Mouse (Mus musculus): ENCODE measurements at regions not wholly inside any gene's neighbourhood (a gene's known extent, or its start where the extent isn't known, plus 50 kb on each side); places are given as distances from the start of the nearest gene placed in this dataset.
A peak's percentile ranks its signal among the peaks of the same experiment; 100 is the strongest.

DNA sequence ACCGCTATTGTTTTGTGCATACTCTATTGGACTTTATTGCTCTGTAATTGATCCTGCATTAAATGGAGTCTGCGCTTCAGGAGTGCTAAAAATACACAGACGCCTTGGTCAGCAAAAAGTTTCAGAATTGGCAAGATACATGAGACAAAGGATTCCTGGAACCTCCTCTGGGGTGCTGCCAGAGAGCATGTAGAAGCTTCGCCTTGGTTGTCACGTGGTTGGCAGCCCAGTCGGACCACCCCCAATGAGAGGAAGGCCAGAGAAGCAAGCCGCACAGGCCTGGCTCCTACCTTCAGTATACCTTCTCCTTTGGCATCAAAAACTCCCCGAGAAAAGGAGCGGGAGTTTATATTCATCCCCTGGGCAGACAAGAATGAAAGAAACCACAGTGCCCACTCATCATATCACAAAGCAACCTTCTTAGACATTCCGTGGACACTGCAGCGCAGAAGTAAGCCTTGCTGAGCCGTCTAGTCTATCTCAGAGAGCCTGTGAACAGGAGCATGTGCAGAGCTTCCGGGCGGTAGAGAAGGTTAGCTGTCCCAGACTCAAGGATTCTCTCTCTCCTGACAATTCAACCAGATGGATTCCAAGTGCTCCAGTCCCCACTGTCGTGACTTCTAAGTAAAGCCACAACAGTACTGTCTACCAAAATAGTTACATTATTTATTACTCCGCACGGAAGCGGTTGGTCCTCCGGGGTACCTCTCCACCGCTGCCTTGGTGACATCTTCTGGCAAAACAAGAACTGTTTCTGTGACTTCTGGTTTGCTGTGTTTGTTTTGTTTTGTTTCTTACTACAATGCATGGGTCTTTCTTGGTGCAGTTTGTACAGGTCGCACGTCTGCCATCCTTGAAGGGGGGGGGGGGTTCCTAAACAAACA lies 85.6 kb upstream of the Myo10 start:
- peak; percentile 34 to 48 for DNase-seq

DNA sequence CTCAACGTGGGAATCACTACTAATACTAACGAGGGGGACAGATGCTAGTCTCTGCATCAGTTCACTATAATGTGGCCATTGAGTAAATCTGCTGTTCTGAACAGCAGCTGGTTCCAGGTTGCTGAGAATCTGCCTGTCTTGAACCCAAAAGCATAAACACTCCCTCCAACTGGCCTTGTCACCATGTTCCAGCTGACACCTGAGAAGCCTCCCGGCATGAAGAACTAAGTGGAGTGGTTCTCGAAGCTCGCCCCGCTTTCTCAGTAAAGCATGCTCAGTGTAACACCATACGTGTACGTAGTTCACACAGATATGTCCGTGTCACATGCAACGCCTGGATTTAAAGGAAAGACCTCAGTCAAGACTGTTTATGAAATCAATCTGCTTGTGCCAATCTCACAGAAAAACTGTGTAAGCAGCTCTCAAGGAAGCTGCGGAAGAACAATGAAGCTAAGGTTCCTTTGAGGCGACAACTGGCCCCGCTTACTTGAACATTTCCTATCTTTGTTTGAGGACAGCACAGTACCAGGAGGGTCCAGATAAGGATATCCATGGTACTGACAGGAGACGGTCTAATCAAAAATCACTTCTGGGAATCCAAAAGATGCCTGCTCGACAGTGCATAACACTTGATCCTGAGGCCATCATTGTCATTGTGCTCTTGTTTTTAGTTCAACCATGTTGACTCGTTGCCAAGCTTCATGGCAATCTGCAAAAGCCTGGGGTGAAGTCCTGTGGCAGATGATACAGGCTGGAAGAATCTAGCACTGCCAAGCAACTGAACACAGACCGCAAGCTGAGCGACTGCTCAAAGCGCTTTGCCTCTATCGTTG lies 82.8 kb upstream of the Myo10 start:
- DNase-seq: no peak

DNA sequence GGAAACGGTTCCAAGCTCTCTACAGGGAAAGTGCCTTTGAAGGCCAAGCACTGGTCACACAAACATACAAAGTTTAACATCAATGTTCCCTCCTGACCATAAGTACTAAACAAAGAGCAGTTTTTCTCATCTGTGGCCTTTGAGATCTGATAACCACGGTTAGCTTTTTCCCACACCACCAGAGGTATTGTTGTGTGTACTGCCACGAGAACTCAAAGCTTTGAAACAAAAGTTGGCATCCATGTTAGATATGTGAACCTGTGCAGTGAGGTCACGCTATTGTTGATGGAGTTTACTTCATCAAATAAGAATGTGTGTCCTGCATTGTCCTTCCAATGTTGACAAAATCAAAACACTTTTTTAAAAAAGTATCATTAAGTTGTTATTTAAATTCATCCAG lies 79.9 kb upstream of the Myo10 start:
- DNase-seq: no peak

DNA sequence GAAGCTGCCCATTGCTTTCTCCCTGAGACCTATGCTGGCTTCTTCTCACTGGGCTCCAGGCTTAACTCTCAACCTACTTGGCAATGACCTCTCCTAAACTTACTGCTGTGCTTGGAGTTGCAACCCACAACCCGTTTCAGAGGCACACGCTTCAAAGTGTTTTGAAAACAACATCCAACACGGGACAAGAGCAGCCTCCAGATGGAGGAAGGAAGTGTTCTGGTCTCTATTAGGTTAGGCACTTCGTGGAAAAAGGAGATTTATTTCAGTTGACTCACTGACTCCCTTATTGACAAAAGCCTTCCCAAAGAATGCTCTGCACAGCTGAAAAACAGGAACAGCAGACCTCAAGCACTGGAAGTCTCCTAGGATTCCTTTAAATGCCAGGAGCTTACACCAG lies 76.1 kb upstream of the Myo10 start:
- peak in 1 of 2 experiments; percentile 8 for DNase-seq

DNA sequence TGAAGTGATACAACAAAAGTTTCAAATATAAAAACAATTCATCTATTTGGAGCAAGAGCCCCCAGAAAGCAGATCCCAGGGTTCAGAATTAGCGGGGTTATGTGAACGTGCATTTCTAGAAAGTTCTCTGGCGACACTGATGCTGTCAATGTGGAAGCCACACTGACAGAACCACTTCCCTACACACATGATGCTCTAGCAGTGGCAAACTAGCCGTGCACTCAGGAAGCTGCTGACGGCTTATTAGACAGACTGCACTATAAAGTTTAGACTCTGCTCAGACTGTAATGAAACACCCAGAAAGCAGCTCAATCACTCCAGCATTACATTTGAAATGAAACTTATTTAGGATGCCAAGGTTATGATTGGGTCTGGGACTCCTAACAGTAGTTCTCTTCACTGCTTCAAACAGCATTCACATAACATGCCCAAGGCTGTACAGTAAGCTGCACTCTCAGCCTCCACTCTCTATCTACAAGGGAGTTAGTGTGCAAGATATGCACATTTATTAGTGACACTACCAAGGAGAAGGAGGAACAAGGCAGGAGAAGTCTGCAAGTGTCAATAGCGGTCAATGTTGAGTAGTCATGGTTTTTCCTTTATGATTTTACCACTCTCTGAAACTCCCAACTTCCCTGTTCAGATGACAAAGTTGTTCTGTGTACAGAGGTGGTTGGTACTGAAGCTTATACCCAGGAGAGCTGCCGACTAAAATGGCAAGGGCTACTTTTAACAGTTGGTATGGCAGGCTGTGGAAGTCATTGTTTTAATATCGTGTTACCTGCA lies 71.9 kb upstream of the Myo10 start:
- DNase-seq: no peak

DNA sequence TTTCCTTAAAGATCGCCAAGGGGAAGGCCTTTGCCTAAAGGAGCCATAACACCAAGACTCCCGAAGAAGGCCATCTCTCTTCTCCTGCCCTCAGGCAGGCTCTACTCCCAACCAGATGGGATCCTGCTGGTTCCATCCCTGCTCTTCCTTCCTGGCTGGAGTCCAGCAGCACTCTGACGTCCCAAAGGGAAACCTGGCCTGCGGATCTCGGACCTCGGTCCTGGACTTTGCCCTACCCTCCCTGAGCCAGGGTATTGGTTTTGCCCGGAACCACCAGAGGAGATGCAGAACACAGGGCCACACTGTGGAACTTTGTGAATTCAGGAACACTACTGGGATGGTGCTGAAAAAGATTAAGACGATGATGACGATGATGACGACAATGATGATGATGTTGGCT lies 67.4 kb upstream of the Myo10 start:
- peak; percentile 9 to 34 for DNase-seq

DNA sequence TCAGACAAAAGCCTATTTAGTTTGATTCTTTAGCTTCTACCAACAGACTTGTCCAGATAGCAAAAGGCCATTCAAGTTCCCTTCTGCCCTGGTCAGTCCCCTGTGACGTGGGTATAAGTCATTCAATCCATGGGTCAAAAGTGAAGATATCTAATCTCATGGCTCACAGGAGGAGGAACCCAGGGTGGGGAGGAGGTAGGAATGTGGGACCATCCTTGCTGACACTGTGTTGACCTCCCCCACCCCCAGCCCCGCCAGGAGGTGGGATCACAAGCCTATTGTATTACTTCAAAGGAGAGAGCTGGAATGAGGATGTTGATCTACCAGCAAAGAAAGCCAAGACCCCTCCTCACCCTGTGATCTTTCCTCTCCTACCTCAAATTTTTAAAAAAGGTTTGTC lies 66.5 kb upstream of the Myo10 start:
- DNase-seq: no peak

DNA sequence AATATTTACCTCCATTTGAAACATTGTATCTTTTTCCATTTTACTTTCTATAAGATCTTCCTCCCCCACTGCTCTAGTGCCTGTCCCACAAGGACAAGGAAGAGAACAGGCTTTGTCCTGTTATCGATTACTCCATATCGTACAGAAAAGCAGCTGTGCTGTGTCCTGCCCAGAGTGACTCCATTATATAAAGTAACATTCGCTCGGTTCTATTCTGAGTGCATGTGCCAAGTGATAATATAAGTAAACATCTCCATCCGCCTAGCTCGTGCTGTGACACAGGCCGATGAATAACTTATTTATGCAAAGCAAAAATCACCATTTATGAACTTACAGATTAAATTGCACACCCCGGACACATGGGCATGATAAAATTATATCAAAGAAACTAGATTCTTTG lies 64.8 kb upstream of the Myo10 start:
- no peak for DNase-seq

DNA sequence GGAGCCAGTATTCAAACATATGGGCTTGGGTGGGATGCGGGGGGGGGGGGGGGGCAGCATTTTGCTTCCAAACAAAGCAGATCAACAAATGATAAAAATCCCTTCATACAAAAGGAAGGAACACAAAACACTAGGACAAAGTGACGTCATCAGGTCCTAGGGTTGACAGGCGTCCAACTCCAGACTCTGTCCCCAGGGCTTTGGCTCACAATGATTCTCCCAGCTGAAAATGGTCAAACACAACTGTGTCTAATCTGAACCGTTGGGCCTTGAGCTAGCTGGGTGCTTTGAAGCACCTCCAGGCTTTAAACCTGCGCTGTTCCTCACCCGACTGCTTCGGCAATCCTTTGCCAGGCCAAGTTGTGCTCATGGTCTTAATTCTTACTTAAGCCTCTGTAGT lies 64.1 kb upstream of the Myo10 start:
- no peak for DNase-seq

DNA sequence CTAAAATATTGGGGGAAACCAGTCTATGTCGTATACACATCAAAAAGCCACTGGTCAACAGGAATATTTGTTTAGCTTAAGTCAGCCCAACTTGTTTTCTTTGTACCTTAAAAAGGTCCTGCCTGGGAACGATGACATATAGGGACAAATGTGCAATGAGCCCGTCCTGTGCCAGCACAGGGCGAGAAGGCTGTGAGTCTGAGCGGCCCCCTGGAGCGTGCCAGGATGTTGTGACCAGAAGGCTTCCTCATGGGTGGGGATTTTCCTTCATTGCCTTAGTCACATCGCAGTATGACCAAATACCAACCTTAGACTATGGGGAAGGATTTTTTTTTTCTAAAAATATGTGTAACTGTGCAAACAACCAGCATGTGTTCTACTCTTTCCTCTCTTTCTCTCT lies 58.7 kb upstream of the Myo10 start:
- no peak for DNase-seq

DNA sequence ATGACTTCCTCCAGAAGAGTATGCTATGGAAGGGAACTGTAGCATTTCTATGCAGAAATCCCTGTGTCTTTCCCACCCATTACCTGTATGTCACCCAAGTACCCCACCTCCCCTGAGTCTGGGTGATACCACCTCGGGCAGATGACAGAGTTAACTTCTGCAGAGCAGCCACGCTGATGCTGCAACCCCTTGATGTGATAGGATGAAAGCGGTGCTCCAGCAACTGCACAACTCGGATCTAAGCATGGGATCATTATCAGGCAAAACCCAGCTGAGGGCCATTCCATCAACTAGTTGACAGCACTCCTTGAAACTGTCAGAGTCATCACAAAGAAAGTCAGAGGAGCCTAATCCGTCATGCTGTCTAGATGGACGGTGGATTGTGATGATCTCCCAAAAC lies 49.8 kb upstream of the Myo10 start:
- DNase-seq: no peak
